Comparison of ENCODE assay signal across 10 mouse cellular contexts in genomic region chr3:128212256-128212655, GRCm38 (mm10).
DNase-seq lines count a peak whose midpoint lies in the region.
"Had no signal": no experiment of that assay in that cellular context is flagged by ENCODE, and none has a peak within 500 bp of the region (broad histone marks: within the 10 kb centered on the region; RNA-seq: fewer than 3 reads in every experiment).

No protein-coding gene starts in this region.

- DNase-seq in heart, postnatal 14 days, result peak; percentile 7 to 14
- DNase-seq in heart, embryonic 10.5 days (ENCODE audit: low spot score), result no peak
- peak; percentile 23 for DNase-seq in Muller cell, postnatal 12 days (ENCODE audit: inconsistent ontology term)
- peak; percentile 74 for DNase-seq in adrenal gland, adult 8-10 months
- DNase-seq in kidney, postnatal 10 days, result peak; percentile 55
- DNase-seq in layer of hippocampus, postnatal 36 days, result no peak
- DNase-seq in gastrocnemius, postnatal 36 days, result no peak

- no peaks in the 10 kb centered on the region for H3K27me3 ChIP-seq in heart, embryonic 10.5 days (ENCODE audit: insufficient read depth, poor library complexity, severe bottlenecking)
- H3K27me3 ChIP-seq: embryonic facial prominence, embryonic 12.5 days; liver, embryonic 12.5 days had no signal

- no peaks in the 10 kb centered on the region for H3K9me3 ChIP-seq in heart, embryonic 10.5 days
- H3K9me3 ChIP-seq: embryonic facial prominence, embryonic 12.5 days; liver, embryonic 12.5 days had no signal

- no peak overlapping the region for H3K27ac ChIP-seq in heart, embryonic 10.5 days
- H3K27ac ChIP-seq: embryonic facial prominence, embryonic 12.5 days; liver, embryonic 12.5 days; stomach, postnatal 0 days had no signal

- 70% methylated on average over 3 of the region's 3 CpGs for WGBS in heart, embryonic 10.5 days

- intact Hi-C loops in heart, postnatal 14 days (cut with DNase I), result no loop called here
- intact Hi-C loops in gastrocnemius, postnatal 36 days (cut with DNase I), result no loop called here

- H3K4me1 ChIP-seq in heart, embryonic 10.5 days, result no peaks in the 10 kb centered on the region
- H3K4me1 ChIP-seq: embryonic facial prominence, embryonic 12.5 days; liver, embryonic 12.5 days had no signal

- no peaks in the 10 kb centered on the region for H3K36me3 ChIP-seq in heart, embryonic 10.5 days
- H3K36me3 ChIP-seq: embryonic facial prominence, embryonic 12.5 days; liver, embryonic 12.5 days had no signal

- no peak overlapping the region for H3K4me3 ChIP-seq in heart, embryonic 10.5 days
- H3K4me3 ChIP-seq: embryonic facial prominence, embryonic 12.5 days; liver, embryonic 12.5 days had no signal

Comparison
In these comparisons a context has a peak if more than half of its experiments do, and no peak if none do; other contexts are left out.
1. DNase-seq: peak in heart, postnatal 14 days (2 of 2), Muller cell, postnatal 12 days (single experiment), adrenal gland, adult 8-10 months (single experiment) and kidney, postnatal 10 days (single experiment); none in heart, embryonic 10.5 days (single experiment), layer of hippocampus, postnatal 36 days (0 of 2) and gastrocnemius, postnatal 36 days (0 of 2).